Mouse (Mus musculus) megakaryocyte, embryonic 14.5 days (primary cell): ENCODE results near the gene Gatad2a.

Source experiments
- FLI1 ChIP-seq: IDR thresholded peaks from 2 replicates; pipeline ENCODE4 v1.6.1; 2012; ENCODE audit warnings: low read length, inconsistent platforms, mixed read lengths
- GATA1 ChIP-seq: IDR thresholded peaks from 3 replicates; pipeline ENCODE4 v1.6.1; 2012; ENCODE audit warnings: mixed read lengths, low read length, inconsistent platforms, borderline replicate concordance

- TF ChIP-seq GATA1 (no peak), FLI1 (no peak)
These were observed 89.9 kb downstream of the Gatad2a start for GRCm38 (mm10) chr8:69906260-69906659.
